Mouse (Mus musculus) spleen, adult 2 months (tissue): ENCODE data around the gene Irx6. TPM values are rescaled to one million over a fixed set of nuclear protein-coding genes. Genes with fewer than 3 reads are reported as not detected.

Experiments used
- DNase-seq, 2 experiments: peaks; one replicate each; pipeline versions ENCODE4 v3.0.0 to v3.0.0-alpha.2; 2012 to 2021; ENCODE audit warnings: low spot score in 2 of 2, low read depth in 1 of 2
- H3K27ac ChIP-seq: fragments of 200-500 bp; 2 replicates; pipeline ENCODE4 v1.5.1; 2012; ENCODE audit warnings: low read length, inconsistent platforms; ENCODE audit not compliant: insufficient read depth
- H3K27me3 ChIP-seq: fragments of 200-500 bp; 2 replicates; pipeline ENCODE4 v1.6.1; 2012; ENCODE audit warnings: mild to moderate bottlenecking, moderate library complexity, low read length, inconsistent platforms; ENCODE audit not compliant: control insufficient read depth, insufficient read depth
- H3K36me3 ChIP-seq: fragments of 200-500 bp; 2 replicates; pipeline ENCODE4 v1.6.1; 2012; ENCODE audit warnings: mild to moderate bottlenecking, low read length, inconsistent platforms; ENCODE audit not compliant: control insufficient read depth, insufficient read depth
- H3K4me1 ChIP-seq: fragments of 200-500 bp; 2 replicates; pipeline ENCODE4 v1.6.1; 2011; ENCODE audit warnings: inconsistent platforms; ENCODE audit not compliant: control insufficient read depth, insufficient read depth, insufficient read length
- H3K4me3 ChIP-seq: fragments of 200-500 bp; 2 replicates; pipeline ENCODE4 v1.5.1; 2011; ENCODE audit warnings: mild to moderate bottlenecking, inconsistent platforms; ENCODE audit not compliant: insufficient read depth, insufficient read length; ENCODE audit errors: extremely low read depth
- CTCF ChIP-seq: fragments of 200-500 bp; IDR thresholded peaks from 2 replicates; pipeline ENCODE4 v1.5.1; 2011; ENCODE audit warnings: mild to moderate bottlenecking, inconsistent platforms; ENCODE audit not compliant: insufficient read depth, insufficient read length, insufficient replicate concordance; ENCODE audit errors: extremely low read depth
- POLR2A ChIP-seq: fragments of 200-500 bp; IDR thresholded peaks from 2 replicates; pipeline ENCODE4 v1.6.1; 2011; ENCODE audit warnings: low read depth, low read length, inconsistent platforms
- WGBS: fragments of 180-500 bp; shearing (Covaris S2); methylation state at CpG from one replicate; pipeline ENCODE4 v1.1.7; 2018; 5-methylcytosine and 5-hydroxymethylcytosine counted together
- polyA plus RNA-seq: library from polyadenylated mRNA; depleted of rRNA; stranded (reverse); fragments of >200 nt; gene quantifications from 2 replicates; pipeline ENCODE4 v1.2.3, GENCODE M21; 2012

Irx6 gene
- polyA plus RNA-seq, 1 experiment = not detected

- no peak overlapping the region for H3K4me3 ChIP-seq
- no peak for DNase-seq
- H3K4me1 ChIP-seq = no peaks in the 10 kb centered on the region
- TF ChIP-seq POLR2A = no peak
- no peak for TF ChIP-seq CTCF
- 80% methylated on average over 11 of the region's 11 CpGs for WGBS
- H3K27ac ChIP-seq = no peak overlapping the region
- no peaks in the 10 kb centered on the region for H3K36me3 ChIP-seq
- H3K27me3 ChIP-seq = peaks cover 2% of the 10 kb centered on the region
These were observed 3.9 kb upstream of the Irx6 start for GRCm38 (mm10) chr8:92670236-92670635.

- no peaks in the 10 kb centered on the region for H3K4me1 ChIP-seq
- no peak overlapping the region for H3K27ac ChIP-seq
- no peak for DNase-seq
- no peaks in the 10 kb centered on the region for H3K36me3 ChIP-seq
- peaks cover 2% of the 10 kb centered on the region for H3K27me3 ChIP-seq
- TF ChIP-seq POLR2A = no peak
- no peak for TF ChIP-seq CTCF
- no peak overlapping the region for H3K4me3 ChIP-seq
- WGBS = 78% methylated on average over 12 of the region's 12 CpGs
These were observed 3.4 kb upstream of the Irx6 start for GRCm38 (mm10) chr8:92670656-92671195.

GRCm38 (mm10) chr8:92671892-92672291 lies 2.2 kb upstream of the Irx6 start:
- Histone ChIP-seq H3K36me3 (no peaks in the 10 kb centered on the region), H3K4me1 (no peaks in the 10 kb centered on the region), H3K4me3 (no peak overlapping the region), H3K27me3 (peaks cover 2% of the 10 kb centered on the region), H3K27ac (no peak overlapping the region)
- WGBS = 89% methylated on average over 4 of the region's 4 CpGs
- no peak for TF ChIP-seq POLR2A
- no peak for TF ChIP-seq CTCF
- DNase-seq = no peak

GRCm38 (mm10) chr8:92673101-92673500 lies 987 bp upstream of the Irx6 start:
- H3K27me3 ChIP-seq = peaks cover 2% of the 10 kb centered on the region
- WGBS = 8% methylated on average over 11 of the region's 11 CpGs
- no peaks in the 10 kb centered on the region for H3K36me3 ChIP-seq
- no peaks in the 10 kb centered on the region for H3K4me1 ChIP-seq
- H3K27ac ChIP-seq = no peak overlapping the region
- TF ChIP-seq CTCF = no peak
- no peak for TF ChIP-seq POLR2A
- DNase-seq = no peak
- H3K4me3 ChIP-seq = no peak overlapping the region

- DNase-seq = no peak
- Histone ChIP-seq H3K36me3 (no peaks in the 10 kb centered on the region), H3K27ac (no peak overlapping the region), H3K4me1 (no peaks in the 10 kb centered on the region), H3K4me3 (no peak overlapping the region), H3K27me3 (peaks cover 2% of the 10 kb centered on the region)
- TF ChIP-seq CTCF = no peak
- TF ChIP-seq POLR2A = no peak
- 8% methylated on average over 28 of the region's 30 CpGs for WGBS
These were observed 389 bp upstream of the Irx6 start for GRCm38 (mm10) chr8:92673555-92674243.

- TF ChIP-seq CTCF (no peak), POLR2A (no peak)
- DNase-seq = no peak
- peaks cover 2% of the 10 kb centered on the region for H3K27me3 ChIP-seq
These were observed 4.3 kb downstream of the Irx6 start for GRCm38 (mm10) chr8:92678407-92678806.

GRCm38 (mm10) chr8:92697361-92697760 lies 23.3 kb downstream of the Irx6 start:
- Histone ChIP-seq H3K36me3 (no peaks in the 10 kb centered on the region), H3K4me3 (no peak overlapping the region), H3K27me3 (no peaks in the 10 kb centered on the region), H3K27ac (no peak overlapping the region), H3K4me1 (no peaks in the 10 kb centered on the region)
- no peak for DNase-seq
- no peak for TF ChIP-seq CTCF
- 86% methylated on average over 5 of the region's 5 CpGs for WGBS

More at GRCm38 (mm10) chr8:92678407-92678806, 4.3 kb downstream of the Irx6 start:
- H3K27ac ChIP-seq = no peak overlapping the region
- no peaks in the 10 kb centered on the region for H3K36me3 ChIP-seq
- H3K4me1 ChIP-seq = no peaks in the 10 kb centered on the region
- no peak overlapping the region for H3K4me3 ChIP-seq
- 18% methylated on average over 16 of the region's 16 CpGs for WGBS
